Mouse (Mus musculus): ENCODE data around the gene Pip4k2b.
"Not testable (repeated sequence)": the region's sequence is repeated elsewhere in the genome, so short reads cannot be mapped to it uniquely, and the experiment has no call there.

The Pip4k2b gene

GRCm38 (mm10) chr11:97714784-97715760 is 29.4 kb downstream of the Pip4k2b start:
- peak; percentile 71 for DNase-seq

- DNase-seq, result no peak
These were observed 30.1 kb downstream of the Pip4k2b start for GRCm38 (mm10) chr11:97714356-97714755.

GRCm38 (mm10) chr11:97713896-97714295 is 30.6 kb downstream of the Pip4k2b start:
- no peak for DNase-seq

- DNase-seq, result no peak
These were observed 32.2 kb downstream of the Pip4k2b start for GRCm38 (mm10) chr11:97712286-97712685.

- DNase-seq, result no peak
These were observed 33.2 kb downstream of the Pip4k2b start for GRCm38 (mm10) chr11:97711200-97711900.

- DNase-seq, result not testable (repeated sequence)
These were observed 34.4 kb downstream of the Pip4k2b start for GRCm38 (mm10) chr11:97710067-97710466.

GRCm38 (mm10) chr11:97703039-97703826 is 41.3 kb downstream of the Pip4k2b start, which contains the start of gene Psmb3:
TSS of gene Psmb3 (plus strand) at chr11:97703399.
- DNase-seq, result peak; percentile 100

- DNase-seq, result peak; percentile 94
These were observed 42.1 kb downstream of the Pip4k2b start for GRCm38 (mm10) chr11:97702393-97702745.

- DNase-seq, result no peak
These were observed 42.7 kb downstream of the Pip4k2b start for GRCm38 (mm10) chr11:97701581-97702392.

GRCm38 (mm10) chr11:97700746-97701580 is 43.5 kb downstream of the Pip4k2b start:
- DNase-seq, result peak; percentile 44

- peak; percentile 90 for DNase-seq
These were observed 44.3 kb downstream of the Pip4k2b start, which contains the start of gene Pcgf2 for GRCm38 (mm10) chr11:97700003-97700745. TSS of gene Pcgf2 (minus strand) at chr11:97700497.

GRCm38 (mm10) chr11:97699626-97700002 is 44.9 kb downstream of the Pip4k2b start:
- peak; percentile 98 for DNase-seq

GRCm38 (mm10) chr11:97698741-97699611 is 45.5 kb downstream of the Pip4k2b start:
- peak; percentile 80 for DNase-seq

- no peak for DNase-seq
These were observed 46.5 kb downstream of the Pip4k2b start for GRCm38 (mm10) chr11:97697891-97698529.

- no peak for DNase-seq
These were observed 47.2 kb downstream of the Pip4k2b start for GRCm38 (mm10) chr11:97697199-97697890.

GRCm38 (mm10) chr11:97696669-97697068 is 47.8 kb downstream of the Pip4k2b start:
- no peak for DNase-seq

- DNase-seq, result no peak
These were observed 48.6 kb downstream of the Pip4k2b start for GRCm38 (mm10) chr11:97695712-97696401.

Data from lung, postnatal 36 days (tissue).